Mouse (Mus musculus) right cerebral cortex, postnatal 14 days (tissue): Measurements from ENCODE around the gene Nrg4.

Experiments
- DNase-seq: peaks from one replicate; pipeline ENCODE4 v3.0.0; 2022

Gene Nrg4

GRCm38 (mm10) chr9:55208790-55209481, 117.7 kb downstream of the Nrg4 start, which contains the start of gene Fbxo22:
Gene Fbxo22, plus strand, starts transcription at chr9:55208925.
- DNase-seq, result peak; percentile 87

GRCm38 (mm10) chr9:55208458-55208789, 118.2 kb downstream of the Nrg4 start:
- DNase-seq, result no peak

- DNase-seq, result no peak
Measured at GRCm38 (mm10) chr9:55199348-55199747, 127.3 kb downstream of the Nrg4 start.

- DNase-seq, result no peak
Measured at GRCm38 (mm10) chr9:55198260-55198659, 128.4 kb downstream of the Nrg4 start.

- no peak for DNase-seq
Measured at GRCm38 (mm10) chr9:55195876-55196275, 130.8 kb downstream of the Nrg4 start.

GRCm38 (mm10) chr9:55174235-55174634, 152.4 kb downstream of the Nrg4 start:
- DNase-seq, result no peak

GRCm38 (mm10) chr9:55172195-55172685, 154.4 kb downstream of the Nrg4 start:
- DNase-seq, result no peak

- no peak for DNase-seq
Measured at GRCm38 (mm10) chr9:55170655-55171412, 155.8 kb downstream of the Nrg4 start.
